Mouse (Mus musculus) MEL (cell line): ENCODE results near the gene 2510002D24Rik.

Experiments used
- CHD1 ChIP-seq: IDR thresholded peaks from 2 replicates; pipeline ENCODE4 v1.6.1; 2012; ENCODE audit warnings: low read depth, mild to moderate bottlenecking, inconsistent platforms, low read length, improper control_type of control experiment
- CTCF ChIP-seq, 3 experiments: IDR thresholded peaks in 2 of 3; conservative IDR thresholded peaks in 1 of 3; 2 replicates each; pipeline ENCODE4 v1.5.1; 2011 to 2012; ENCODE audit warnings: low read length in 3 of 3, low read depth in 2 of 3, mild to moderate bottlenecking in 2 of 3, improper control_type of control experiment in 1 of 3, inconsistent platforms in 1 of 3, mixed read lengths in 1 of 3, moderate library complexity in 1 of 3; ENCODE audit not compliant: control insufficient read depth in 1 of 3, insufficient read depth in 1 of 3, poor library complexity in 1 of 3, severe bottlenecking in 1 of 3
- POLR2A ChIP-seq, 2 experiments: IDR thresholded peaks; 2 replicates each; pipeline ENCODE4 v1.6.1; 2011 to 2012; ENCODE audit warnings: low read length in 2 of 2, mild to moderate bottlenecking in 2 of 2, control low read depth in 1 of 2, improper control_type of control experiment in 1 of 2, low read depth in 1 of 2, moderate library complexity in 1 of 2; ENCODE audit not compliant: control insufficient read depth in 1 of 2, insufficient read depth in 1 of 2, poor library complexity in 1 of 2
- POLR2AphosphoS5 ChIP-seq: IDR thresholded peaks from 2 replicates; pipeline ENCODE4 v1.6.1; 2012; ENCODE audit warnings: low read depth, borderline replicate concordance, mild to moderate bottlenecking, inconsistent platforms, low read length, moderate library complexity, mixed read lengths
- RCOR1 ChIP-seq: IDR thresholded peaks from 2 replicates; pipeline ENCODE4 v1.6.1; 2012; ENCODE audit warnings: low read depth, mild to moderate bottlenecking, inconsistent platforms, low read length, improper control_type of control experiment
- TAL1 ChIP-seq: IDR thresholded peaks from 2 replicates; pipeline ENCODE4 v1.6.1; 2012; ENCODE audit warnings: mild to moderate bottlenecking, inconsistent platforms, low read length, moderate library complexity, mixed read lengths

DNA sequence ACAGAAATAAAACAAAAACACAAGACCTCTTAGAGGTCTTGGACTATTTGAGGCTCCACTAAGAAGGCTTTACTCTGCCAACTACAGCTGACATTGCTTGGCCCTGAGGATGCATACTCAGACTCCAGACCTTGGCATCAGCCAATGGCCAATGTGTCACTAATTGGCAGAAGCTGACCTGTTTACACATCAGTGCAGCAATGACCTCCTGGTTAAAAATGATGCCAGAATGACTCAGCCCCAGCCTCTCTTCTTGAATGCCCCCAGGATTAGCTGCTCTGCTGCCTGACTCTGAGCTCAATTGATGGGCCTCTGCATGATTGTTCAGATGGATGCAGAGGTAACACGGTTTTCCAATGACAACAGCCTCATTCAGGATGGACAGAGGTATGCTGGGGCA, 23.8 kb downstream of the 2510002D24Rik start:
- TF ChIP-seq RCOR1 (no peak), POLR2A (IDR thresholded peaks at IDR 0.05; ENCODE audit: control insufficient read depth in 1 of 2, insufficient read depth in 1 of 2, low read depth in 1 of 2, low read length in 2 of 2, poor library complexity in 1 of 2) (no peak), POLR2AphosphoS5 (no peak), CHD1 (no peak), CTCF (IDR thresholded peaks at IDR 0.05 in 2 of 3, conservative IDR thresholded peaks at IDR 0.05 in 1 of 3; ENCODE audit: control insufficient read depth in 1 of 3, insufficient read depth in 1 of 3, low read depth in 2 of 3, low read length in 3 of 3, poor library complexity in 1 of 3, severe bottlenecking in 1 of 3) (no peak), TAL1 (no peak)
